Mouse (Mus musculus) left cerebral cortex, postnatal 36 days (tissue): ENCODE results near the gene Tspan9. TPM values are rescaled to one million over a fixed set of nuclear protein-coding genes. Genes with fewer than 3 reads are reported as not detected.

Experiments used
- DNase-seq, 2 experiments: peaks; one replicate each; pipeline ENCODE4 v3.0.0; 2021 to 2022; ENCODE audit warnings: low spot score in 2 of 2, mixed read lengths in 1 of 2
- intact Hi-C: fragments of 180-260 bp; cut with DNase I; formaldehyde crosslinking; loops from one replicate; pipeline ENCODE4 v1.15.1; 2025
- total RNA-seq, 2 experiments: library from RNA; stranded (reverse); gene quantifications; 2 replicates each; pipeline ENCODE4 v1.2.3; 2021

Gene Tspan9
- total RNA-seq, 2 experiments from 2014 or later = 47.5 to 62.9 TPM

- no peak for DNase-seq
- intact Hi-C loops = no loop called here
These were observed 138.8 kb downstream of the Tspan9 start for GRCm38 (mm10) chr6:128004544-128004943.

DNA sequence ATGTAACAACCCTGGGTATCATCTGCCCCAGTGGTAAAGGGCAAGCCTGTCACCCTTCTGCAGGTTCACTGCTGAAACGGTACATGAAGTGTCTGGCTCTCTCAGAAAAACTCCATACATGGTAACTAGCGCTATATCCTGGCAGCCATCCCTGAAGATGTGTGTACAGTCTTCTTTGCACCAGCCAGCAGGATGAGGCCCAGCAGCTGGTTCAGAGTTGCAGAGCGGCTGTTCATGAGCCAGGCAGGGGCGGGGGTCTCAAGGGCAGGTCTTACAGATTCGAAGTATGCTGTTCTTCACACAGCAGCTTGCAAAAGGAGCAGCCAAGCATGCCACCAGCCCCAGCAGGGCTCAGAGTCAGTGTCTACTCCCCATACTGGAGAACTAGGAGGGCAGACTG lies 139.9 kb downstream of the Tspan9 start:
- DNase-seq = no peak
- intact Hi-C loops = no loop called here

GRCm38 (mm10) chr6:128002667-128003066 lies 140.7 kb downstream of the Tspan9 start:
- intact Hi-C loops = no loop called here
- DNase-seq = no peak

DNA sequence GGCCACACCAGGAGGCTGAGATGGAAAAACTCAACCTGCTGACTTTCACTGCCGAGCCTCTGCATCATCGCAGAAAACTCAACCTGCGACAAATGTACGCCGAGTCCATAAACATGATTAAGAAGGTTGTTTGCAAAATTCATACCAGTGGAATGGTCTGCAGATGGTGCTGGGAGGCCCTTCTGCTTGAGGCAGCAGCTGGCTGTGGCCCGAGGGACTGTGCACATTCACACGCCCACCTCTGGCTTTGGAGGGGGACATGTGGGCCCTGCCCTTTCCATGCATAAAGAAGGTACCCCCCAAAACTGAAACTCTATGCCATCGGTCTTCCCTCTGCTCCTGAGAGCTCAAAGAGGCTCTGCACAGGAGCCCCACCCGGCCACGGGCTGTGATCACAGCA lies 141.3 kb downstream of the Tspan9 start:
- no peak for DNase-seq
- intact Hi-C loops = no loop called here

DNA sequence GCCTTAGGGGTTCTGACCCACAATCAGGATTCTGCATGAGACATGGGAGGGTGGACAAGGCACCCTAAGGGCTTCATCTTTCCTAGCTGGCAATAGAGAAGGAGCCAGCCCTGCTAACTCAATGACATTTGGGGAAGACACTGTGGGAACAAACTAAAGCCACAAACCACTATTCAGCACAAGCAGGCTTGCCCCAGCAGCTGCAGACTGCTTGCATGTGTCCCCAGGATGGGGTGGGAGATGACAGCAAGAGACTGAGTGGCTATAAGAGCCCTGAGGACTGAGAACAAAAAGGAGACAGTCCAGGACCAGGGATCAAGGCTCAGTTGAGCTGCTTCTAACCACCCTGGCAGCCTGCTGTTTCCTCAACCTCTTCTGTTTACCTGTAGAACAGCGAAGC lies 141.8 kb downstream of the Tspan9 start:
- intact Hi-C loops = no loop called here
- no peak for DNase-seq

DNA sequence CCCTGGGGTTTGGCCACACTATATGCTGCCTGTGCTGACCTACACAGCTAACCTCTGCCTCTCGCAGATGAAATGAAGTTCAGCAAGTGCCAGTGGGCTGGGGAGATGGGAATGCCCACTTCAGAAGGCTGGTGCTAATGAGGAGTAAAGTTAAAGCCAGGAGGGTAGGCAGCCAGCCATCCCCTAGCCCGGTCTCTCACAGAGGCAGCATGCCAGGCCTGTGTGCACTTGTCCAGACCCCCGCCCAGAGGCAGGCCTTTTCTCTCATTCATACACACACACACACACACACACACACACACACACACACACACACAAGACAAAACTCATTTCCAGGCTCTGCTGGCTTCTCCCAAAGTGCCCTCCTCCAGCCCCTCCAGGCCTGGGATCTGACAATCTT lies 142.6 kb downstream of the Tspan9 start:
- intact Hi-C loops = no loop called here
- no peak for DNase-seq

DNA sequence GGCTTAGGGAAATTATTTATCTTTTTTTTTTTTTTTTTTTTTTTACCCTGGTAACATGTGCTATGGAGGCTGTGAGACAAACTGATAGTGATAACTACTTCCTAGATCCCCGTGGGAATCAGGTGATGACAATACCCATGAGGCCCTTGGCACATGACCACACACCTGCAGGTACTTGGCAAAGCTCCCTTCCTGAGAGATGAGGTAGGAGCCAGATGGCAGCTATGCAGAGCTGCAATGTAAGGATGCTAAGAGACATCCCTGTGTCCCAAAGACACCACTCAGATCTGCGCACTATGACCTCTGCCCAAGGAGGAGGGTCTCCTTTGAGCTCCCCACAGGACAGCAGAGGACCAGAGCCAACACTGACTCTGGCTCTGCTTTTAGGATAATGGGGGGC lies 144.3 kb downstream of the Tspan9 start:
- intact Hi-C loops = no loop called here
- DNase-seq = no peak

GRCm38 (mm10) chr6:127996928-127997327 lies 146.5 kb downstream of the Tspan9 start:
- intact Hi-C loops = no loop called here
- DNase-seq = no peak

DNA sequence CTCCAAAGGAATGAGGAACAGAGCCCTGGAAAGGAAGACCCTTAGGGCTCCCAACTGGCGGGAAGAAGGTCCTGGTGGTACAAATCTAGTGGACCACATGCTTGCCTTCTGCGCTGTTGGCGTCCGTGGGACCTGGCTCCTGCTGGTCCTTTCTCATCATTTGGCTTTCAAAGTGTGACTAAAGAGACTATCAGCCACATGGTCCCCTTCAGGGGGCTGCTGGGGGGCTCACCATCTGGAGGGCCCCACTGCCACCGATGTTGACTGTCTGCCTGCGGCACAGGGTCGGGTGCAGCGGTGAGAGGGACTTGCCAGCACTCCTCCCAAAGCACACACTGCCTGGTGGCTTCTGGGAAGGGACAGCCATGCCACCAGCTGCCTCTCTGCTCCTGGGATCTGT lies 150.4 kb downstream of the Tspan9 start:
- intact Hi-C loops = no loop called here
- no peak for DNase-seq

DNA sequence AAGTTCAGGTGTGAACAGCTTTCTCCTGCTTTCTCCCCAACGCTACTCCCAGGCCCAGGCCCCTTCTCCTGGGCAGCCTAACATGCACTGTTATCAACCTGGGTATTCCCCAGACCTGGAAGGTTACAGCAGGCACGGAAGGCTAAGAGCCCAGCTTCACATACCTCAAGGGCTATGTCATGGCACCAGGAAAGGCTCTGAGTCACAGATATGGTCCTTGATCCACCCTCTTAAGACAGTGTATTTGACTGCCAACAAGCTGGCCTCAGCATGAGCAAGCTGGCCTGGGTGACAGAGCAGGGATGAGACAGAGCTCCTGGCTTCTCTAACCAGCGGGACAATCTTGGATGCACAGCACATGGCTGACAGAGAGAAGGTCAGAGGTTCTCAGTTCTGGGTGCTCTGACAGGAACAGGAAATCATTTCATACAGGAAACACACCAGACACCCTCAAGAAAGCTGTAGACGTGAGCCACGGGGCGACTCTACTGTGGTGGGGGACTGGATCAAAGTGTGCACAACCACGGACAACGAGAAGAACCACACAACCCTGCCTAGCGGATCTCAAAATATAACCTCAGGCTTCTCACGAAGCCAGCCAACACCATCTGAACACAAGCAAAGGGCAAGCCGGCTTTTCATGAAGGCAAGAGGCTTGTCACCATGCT lies 151.8 kb downstream of the Tspan9 start:
- DNase-seq = no peak
- intact Hi-C loops = no loop called here

DNA sequence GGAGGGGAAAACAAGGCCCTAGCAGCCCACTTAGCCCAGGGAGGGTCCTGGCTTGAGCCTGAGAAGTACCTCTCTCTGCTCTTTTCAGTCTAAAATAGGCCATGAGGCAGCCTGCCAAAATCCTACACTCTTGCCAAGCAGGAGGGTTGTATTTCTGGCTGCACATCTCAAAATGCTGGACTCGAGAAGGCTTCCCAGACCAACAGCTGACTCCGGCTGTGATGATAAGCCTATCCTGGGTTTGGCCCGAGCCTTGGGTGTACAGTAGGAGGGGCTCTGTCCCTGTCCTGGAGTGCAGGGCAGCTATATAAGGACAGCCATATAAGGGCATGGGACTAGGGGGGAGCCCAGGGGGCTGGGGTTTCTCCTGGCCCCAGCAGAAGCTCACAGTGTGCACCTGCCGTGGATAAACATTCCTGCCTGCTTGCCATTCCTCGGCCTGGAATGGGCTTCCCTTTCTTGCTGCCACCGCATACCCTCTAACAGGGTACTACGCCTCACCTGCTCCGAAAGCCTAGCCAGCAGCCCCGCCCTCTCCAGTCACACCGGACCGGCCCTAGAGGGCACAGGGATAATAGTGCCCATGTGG lies 153.7 kb downstream of the Tspan9 start:
- DNase-seq = peak; percentile 67 to 78
- intact Hi-C loops = no loop called here

DNA sequence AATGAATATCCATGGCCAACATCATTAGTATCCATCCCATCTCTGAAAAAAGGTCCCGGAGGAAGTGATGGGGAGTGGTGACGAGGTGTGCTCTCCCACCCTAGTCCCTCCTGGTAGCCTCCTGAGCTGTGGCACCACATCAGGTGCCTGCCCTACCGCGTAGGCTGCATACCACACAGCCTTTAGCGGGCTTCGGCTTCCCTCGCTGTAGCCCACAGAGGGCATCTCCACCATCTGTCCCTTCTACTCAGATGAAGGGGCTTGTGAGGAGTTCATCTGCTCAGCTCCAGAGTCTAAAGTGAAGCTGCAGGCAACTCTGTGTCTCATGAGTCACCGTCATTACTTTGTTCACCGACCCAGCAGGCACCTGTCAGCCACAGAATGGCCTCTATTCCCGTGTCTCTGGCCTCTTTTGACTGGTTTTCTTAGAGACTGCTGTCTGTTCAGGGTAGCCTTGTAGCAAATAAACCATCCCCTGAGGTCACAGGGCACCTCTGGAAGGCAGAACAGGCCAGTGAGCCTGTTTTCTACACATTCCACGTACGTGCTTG lies 154.4 kb downstream of the Tspan9 start:
- no peak for DNase-seq
- intact Hi-C loops = no loop called here

DNA sequence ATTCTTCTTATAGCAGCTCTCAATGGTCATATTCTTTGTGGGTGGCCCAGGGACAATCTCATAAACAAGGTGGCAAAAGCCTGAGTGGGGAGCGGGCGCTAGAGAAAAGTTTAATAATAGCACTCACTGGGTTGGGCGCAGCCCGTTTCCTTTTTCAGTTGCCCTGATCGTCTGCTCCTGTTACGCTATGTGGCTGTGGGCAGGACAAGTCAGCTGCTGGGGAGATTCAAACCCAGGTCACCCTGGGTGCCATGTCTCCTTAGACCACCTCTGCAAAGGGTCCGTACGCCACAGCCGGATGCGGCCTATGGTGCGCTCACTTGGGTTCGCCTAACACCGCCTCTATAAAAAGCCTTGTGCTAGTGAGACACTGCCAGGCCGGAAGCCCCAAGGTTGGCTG lies 156.0 kb downstream of the Tspan9 start:
- no peak for DNase-seq

GRCm38 (mm10) chr6:127986357-127986756 lies 157.0 kb downstream of the Tspan9 start:
- no peak for DNase-seq
- intact Hi-C loops = no loop called here

More for the DNA sequence above, 156.0 kb downstream of the Tspan9 start:
- intact Hi-C loops = no loop called here

- intact Hi-C loops = no loop called here
- no peak for DNase-seq
These were observed 162.2 kb downstream of the Tspan9 start for GRCm38 (mm10) chr6:127981176-127981575.

GRCm38 (mm10) chr6:127980381-127981045 lies 162.9 kb downstream of the Tspan9 start:
- intact Hi-C loops = no loop called here
- no peak for DNase-seq

- DNase-seq = no peak
- intact Hi-C loops = no loop called here
These were observed 163.6 kb downstream of the Tspan9 start for GRCm38 (mm10) chr6:127979831-127980230.

GRCm38 (mm10) chr6:127978941-127979340 lies 164.5 kb downstream of the Tspan9 start:
- intact Hi-C loops = no loop called here
- DNase-seq = no peak

- DNase-seq = no peak
- intact Hi-C loops = no loop called here
These were observed 166.7 kb downstream of the Tspan9 start for GRCm38 (mm10) chr6:127976695-127977094.

DNA sequence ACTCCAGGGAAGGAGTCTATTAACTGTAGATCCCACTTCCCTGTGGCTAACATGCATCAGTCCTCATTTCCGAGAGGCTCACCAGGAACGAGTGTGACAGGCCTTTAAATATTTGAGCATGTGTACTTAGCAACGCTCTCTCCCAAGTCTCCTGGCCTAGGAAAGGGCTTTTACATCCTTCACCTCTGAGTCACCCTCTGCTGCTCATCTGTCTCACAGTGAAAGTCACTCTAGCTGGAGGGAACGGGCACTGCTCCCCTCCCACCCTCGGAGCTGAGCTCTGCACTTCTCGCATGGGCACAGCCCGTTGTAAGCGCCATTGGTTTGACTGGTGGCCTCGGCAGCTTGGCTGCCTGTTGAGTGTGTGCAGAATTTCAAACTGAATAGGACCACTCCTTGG lies 169.4 kb downstream of the Tspan9 start:
- intact Hi-C loops = loop anchor here (5.0 kb wide), 1 partner anchor 58 kb away; no protein-coding TSS in a partner anchor
- DNase-seq = no peak

- no peak for DNase-seq
- intact Hi-C loops = loop anchor here (5.0 kb wide), 1 partner anchor 59 kb away; no protein-coding TSS in a partner anchor
These were observed 169.8 kb downstream of the Tspan9 start for GRCm38 (mm10) chr6:127973553-127973952.
